Mouse (Mus musculus): Measurements from ENCODE around the gene Vmn1r193. TPM values are rescaled to one million over a fixed set of nuclear protein-coding genes. Genes with fewer than 3 reads are reported as not detected.

Vmn1r193 gene
- polyA plus RNA-seq, 1 experiment from 2014 or later = not detected

Small RNA genes lying within 50 kb of the gene (microRNA-seq; reads per million reads assigned to microRNA genes)
- gene Gm23282 = not detected
- gene Gm25084 = not detected

Other genes starting within 250 kb of the Vmn1r193 start
- not detected in 2 replicates for gene Pom121l2, start 242.0 kb downstream of the Vmn1r193 start, polyA plus RNA-seq (2015; fragmentation: Nextera tagmentation; extraction: Ambion mirVana)
- not detected in 2 replicates for gene Prss16, start 213.4 kb downstream of the Vmn1r193 start, polyA plus RNA-seq (2015; fragmentation: Nextera tagmentation; extraction: Ambion mirVana)
- not detected in 2 replicates for gene Hist1h2ah, start 187.6 kb downstream of the Vmn1r193 start, polyA plus RNA-seq (2015; fragmentation: Nextera tagmentation; extraction: Ambion mirVana)
- 0.70 and 0.87 TPM in 2 replicates for gene Hist1h2bk, start 187.3 kb downstream of the Vmn1r193 start, polyA plus RNA-seq (2015; fragmentation: Nextera tagmentation; extraction: Ambion mirVana)
- gene Hist1h4i, start 181.8 kb downstream of the Vmn1r193 start, polyA plus RNA-seq (2015; fragmentation: Nextera tagmentation; extraction: Ambion mirVana) = 6.5 and 6.7 TPM in 2 replicates
- gene Hist1h2ag, start 180.2 kb downstream of the Vmn1r193 start, polyA plus RNA-seq (2015; fragmentation: Nextera tagmentation; extraction: Ambion mirVana) = 3.0 and 5.8 TPM in 2 replicates
- 2.2 and 2.5 TPM in 2 replicates for gene Hist1h2bj, start 179.9 kb downstream of the Vmn1r193 start, polyA plus RNA-seq (2015; fragmentation: Nextera tagmentation; extraction: Ambion mirVana)
- gene Vmn1r188, start 138.7 kb downstream of the Vmn1r193 start, polyA plus RNA-seq (2015; fragmentation: Nextera tagmentation; extraction: Ambion mirVana) = not detected in 2 replicates
- gene Vmn1r189, start 117.3 kb downstream of the Vmn1r193 start, polyA plus RNA-seq (2015; fragmentation: Nextera tagmentation; extraction: Ambion mirVana) = not detected in 2 replicates
- not detected in 2 replicates for gene Vmn1r191, start 39.2 kb downstream of the Vmn1r193 start, polyA plus RNA-seq (2015; fragmentation: Nextera tagmentation; extraction: Ambion mirVana)
- gene Vmn1r192, start 32.0 kb downstream of the Vmn1r193 start, polyA plus RNA-seq (2015; fragmentation: Nextera tagmentation; extraction: Ambion mirVana) = not detected in 2 replicates
- gene Vmn1r194, start 21.1 kb upstream of the Vmn1r193 start, polyA plus RNA-seq (2015; fragmentation: Nextera tagmentation; extraction: Ambion mirVana) = not detected in 2 replicates
- gene Vmn1r195, start 47.4 kb upstream of the Vmn1r193 start, polyA plus RNA-seq (2015; fragmentation: Nextera tagmentation; extraction: Ambion mirVana) = not detected in 2 replicates
- not detected in 2 replicates for gene Vmn1r196, start 66.8 kb upstream of the Vmn1r193 start, polyA plus RNA-seq (2015; fragmentation: Nextera tagmentation; extraction: Ambion mirVana)
- gene Vmn1r197, start 101.4 kb upstream of the Vmn1r193 start, polyA plus RNA-seq (2015; fragmentation: Nextera tagmentation; extraction: Ambion mirVana) = not detected in 2 replicates
- gene Vmn1r198, start 127.2 kb upstream of the Vmn1r193 start, polyA plus RNA-seq (2015; fragmentation: Nextera tagmentation; extraction: Ambion mirVana) = not detected in 2 replicates
- not detected in 2 replicates for gene Vmn1r199, start 156.7 kb upstream of the Vmn1r193 start, polyA plus RNA-seq (2015; fragmentation: Nextera tagmentation; extraction: Ambion mirVana)
- gene Vmn1r200, start 167.2 kb upstream of the Vmn1r193 start, polyA plus RNA-seq (2015; fragmentation: Nextera tagmentation; extraction: Ambion mirVana) = 0.10 TPM in 1 of 2 replicates, not detected in the other
- not detected in 2 replicates for gene Vmn1r201, start 248.8 kb upstream of the Vmn1r193 start, polyA plus RNA-seq (2015; fragmentation: Nextera tagmentation; extraction: Ambion mirVana)